Mouse (Mus musculus) spleen, embryonic (tissue): ENCODE measurements around the gene Tmem212.
"Not testable (repeated sequence)": the region's sequence is repeated elsewhere in the genome, so short reads cannot be mapped to it uniquely, and the experiment has no call there.

ENCODE experiments used
- CTCF ChIA-PET: fragments of 350-600 bp; sonication (Branson Sonifier 250); formaldehyde crosslinking; loops from one replicate; lab custom pipeline; 2022; lab: Charles Lee

Tmem212 gene

GRCm38 (mm10) chr3:27896318-27896892 is at the start of gene Tmem212:
Tmem212 (minus strand) TSS chr3:27896368.
- CTCF ChIA-PET, result no interaction called here

DNA sequence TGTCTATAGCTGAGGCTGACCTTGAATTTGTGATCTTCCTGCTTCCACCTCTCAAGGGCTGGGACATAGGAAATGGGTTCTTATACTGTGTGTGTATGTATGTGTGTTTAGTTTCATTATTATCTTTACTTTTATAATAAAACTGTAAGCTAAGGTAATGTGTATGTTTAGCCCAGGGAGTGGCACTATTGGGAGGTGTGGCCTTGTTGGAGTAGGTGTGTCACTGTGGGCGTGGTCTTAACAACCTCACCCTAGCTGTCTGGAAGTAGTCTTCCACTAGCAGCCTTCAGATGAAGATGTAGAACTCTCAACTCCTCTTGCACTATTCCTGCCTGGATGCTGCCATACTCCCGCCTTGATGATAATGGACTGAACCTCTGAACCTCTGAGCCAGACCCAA is 49.2 kb upstream of the Tmem212 start:
- CTCF ChIA-PET, result not testable (repeated sequence)

DNA sequence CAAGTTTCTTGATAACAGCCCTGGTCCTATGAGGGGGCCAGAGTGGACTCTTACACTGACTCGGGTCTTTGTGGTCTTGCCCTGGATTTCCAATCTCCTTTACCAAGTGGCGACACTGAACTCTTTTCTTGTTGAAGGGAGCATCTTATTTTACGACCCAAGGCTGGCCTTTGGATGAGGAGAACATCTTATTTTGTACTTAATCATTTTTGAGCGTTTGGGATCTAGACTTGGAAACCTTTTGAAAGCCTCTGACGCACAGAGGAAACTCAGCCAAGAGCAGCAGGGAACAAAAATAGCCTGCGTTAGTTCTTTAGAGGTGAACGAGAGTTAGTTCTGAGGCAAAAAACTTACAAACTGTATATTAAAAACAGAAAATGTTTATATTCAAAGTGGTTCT is 46.8 kb upstream of the Tmem212 start:
- CTCF ChIA-PET, result no interaction called here

DNA sequence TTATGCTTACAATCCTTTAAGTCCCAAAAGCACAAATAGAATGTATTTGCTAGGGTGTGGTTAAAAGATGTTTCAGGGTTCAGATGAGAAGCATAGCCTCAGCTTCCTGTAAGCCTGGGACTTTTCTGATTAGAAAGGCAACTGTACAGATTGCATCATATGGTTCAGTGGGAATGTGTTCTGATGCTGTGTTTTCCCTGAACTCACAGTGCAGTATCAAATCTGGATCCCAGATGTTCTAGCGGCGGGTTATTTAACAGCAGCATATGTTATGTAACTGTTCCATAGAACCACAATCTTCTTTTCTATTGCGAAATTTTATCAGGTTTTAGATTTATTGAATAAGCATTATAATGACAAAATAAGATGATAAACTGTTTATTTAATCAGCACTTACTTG is 45.5 kb upstream of the Tmem212 start:
- CTCF ChIA-PET, result no interaction called here

- CTCF ChIA-PET, result no interaction called here
Measured at GRCm38 (mm10) chr3:27938381-27939323, 42.5 kb upstream of the Tmem212 start, which contains the start of gene Pld1. Pld1 (plus strand) TSS chr3:27938695.

DNA sequence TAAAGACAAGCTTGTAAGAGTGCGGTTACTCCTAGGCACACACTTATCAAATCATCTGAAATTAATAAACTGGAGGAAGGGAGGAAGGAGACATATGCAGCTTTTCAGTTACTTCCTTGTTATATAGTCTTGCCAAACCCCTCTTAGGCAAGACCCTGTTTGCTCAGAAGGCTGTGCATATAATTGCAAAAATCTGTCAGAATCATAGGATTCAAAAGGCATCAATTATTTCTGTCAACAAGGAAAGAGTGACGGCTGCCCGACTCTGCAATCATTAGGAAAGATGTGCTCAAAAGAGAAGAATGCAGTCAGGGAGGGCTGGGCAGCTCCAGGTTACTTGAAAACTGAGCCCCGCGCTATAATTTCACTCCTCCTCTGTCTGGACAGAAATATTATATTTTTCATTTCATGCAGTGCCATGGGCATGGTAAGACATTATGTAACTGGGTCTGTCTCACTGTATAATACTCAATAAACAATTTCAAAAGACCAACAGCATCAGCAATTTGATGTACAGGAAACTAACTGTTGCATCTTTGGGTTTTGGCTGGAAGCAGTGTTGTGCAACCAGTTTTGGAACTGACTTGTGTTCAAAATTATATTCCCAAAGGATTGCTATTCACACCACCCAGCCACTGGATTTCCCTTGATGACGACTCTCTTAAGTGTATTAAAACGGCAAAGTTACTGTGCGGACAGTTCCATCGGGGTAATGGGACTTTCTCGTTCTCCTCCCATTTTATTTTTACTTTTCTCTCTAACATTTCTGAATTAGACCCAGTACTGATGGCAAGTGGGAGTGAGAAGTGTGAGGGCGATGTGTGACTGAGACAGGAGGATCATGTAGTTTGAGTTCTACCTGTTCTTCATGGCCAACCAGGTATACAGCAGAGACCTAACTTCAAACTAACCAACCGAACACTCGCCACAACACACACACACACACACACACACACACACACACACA is 41.3 kb upstream of the Tmem212 start:
- CTCF ChIA-PET, result no interaction called here

- CTCF ChIA-PET, result no interaction called here
Measured at GRCm38 (mm10) chr3:27936731-27937130, 40.6 kb upstream of the Tmem212 start.

- CTCF ChIA-PET, result no interaction called here
Measured at GRCm38 (mm10) chr3:27935644-27936043, 39.5 kb upstream of the Tmem212 start.

GRCm38 (mm10) chr3:27932391-27932790 is 36.2 kb upstream of the Tmem212 start:
- CTCF ChIA-PET, result no interaction called here

DNA sequence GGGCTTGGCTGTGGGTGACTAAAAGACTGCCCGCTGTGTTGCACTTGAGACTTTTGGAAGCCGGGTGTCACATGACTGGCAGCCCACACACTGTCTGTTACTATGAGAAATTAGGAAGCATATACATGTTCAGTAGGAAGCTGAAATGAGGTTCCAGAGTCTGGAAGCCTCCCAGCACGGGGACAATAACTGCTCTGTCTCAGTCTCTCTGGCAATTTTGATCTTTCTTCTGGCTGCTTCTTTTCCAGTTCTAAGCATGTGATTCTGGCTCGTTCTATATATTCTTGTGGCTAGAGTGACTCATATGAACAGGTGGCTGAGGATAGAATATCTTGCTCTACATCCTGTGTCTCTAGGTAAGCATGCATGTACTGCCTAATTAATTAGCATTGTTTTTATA is 33.1 kb upstream of the Tmem212 start:
- CTCF ChIA-PET, result no interaction called here

DNA sequence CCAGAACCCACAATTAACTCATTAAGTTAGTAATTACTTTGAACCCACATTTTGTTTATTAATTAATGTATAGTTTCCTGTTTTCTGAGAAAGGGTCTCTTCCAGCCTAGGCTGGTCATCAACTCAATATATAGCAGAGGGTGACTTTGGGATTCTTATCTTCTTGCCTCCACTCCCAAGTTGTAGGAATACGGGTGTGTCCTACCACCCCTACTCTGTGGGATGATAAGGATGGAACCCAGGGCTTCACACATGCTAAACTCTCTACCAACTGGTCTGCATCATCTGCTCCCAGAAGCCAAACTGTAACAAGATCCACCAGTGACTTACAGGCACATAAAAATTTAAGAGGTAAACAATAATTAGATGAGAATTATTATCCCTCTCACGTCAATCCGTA is 27.9 kb upstream of the Tmem212 start:
- CTCF ChIA-PET, result no interaction called here

DNA sequence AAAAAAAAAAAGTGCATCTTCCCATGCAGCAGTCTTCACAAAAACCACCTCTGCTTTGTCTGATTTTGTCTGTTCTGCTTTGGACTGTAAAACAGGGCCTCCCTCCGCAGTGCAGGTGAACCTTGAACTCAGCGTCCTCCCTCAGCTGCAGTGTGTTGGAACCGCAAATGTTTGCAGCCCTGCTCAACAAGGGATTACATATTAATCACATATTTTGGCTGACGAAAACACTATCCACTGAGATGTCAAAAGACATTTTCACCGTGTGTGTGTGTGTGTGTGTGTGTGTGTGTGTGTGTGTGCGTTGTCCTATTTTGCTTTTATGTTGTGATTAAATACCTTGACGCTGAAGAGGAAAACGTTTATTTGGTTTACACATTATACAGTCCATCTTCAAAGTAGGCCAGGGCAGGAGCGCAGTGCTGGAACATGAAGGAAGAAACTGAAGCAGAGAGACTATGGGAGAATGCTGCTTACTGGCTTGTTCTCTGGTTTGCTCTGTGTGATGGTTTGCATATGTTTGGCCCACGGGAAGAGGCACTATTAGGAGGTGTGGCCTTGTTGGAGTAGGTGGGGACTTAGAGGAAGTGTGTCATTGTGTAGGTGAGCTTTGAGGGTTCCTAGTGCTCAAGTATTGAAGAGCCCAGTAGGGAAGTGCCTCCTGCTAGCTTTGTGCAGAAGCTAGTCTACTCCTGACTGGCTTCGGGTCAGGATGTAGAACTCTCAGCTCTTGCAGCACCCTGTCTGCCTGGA is 25.3 kb upstream of the Tmem212 start:
- CTCF ChIA-PET, result no interaction called here

DNA sequence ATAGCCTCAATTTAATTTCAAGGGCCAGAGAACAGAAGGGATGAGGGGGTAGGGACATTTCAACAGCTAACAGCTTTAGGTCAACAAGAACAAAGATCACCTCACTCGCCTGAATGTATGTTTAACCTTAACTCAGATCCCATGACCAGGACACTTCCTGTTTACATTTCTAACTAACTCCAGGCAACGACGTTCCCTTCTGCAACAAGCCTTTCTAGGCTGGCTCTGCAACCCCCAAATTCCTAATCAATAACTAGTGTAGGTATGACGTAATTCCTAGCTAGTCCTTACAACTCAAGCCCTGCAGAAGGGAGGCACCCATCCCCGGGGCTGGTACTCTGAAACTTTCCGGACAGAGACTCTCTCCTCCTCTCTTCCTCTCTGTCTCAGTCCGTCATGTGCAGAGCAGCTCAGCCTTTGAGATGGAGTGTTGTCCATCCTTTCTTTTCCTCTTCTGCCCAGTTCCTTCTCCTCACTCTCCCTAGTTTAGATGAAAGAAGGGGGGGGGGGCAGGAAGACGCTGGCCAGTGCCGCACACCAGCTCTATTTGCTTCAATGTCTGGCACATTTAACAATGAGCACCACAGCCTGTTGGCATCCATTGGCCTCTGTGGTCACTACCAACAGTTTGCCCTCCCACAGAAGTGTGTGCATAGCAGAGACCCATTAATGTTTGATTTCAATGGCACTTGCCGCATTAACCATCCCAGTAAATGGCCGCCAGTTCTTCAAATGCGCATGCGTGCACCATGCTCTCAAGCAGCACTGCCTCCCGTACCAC is 22.7 kb upstream of the Tmem212 start:
- CTCF ChIA-PET, result no interaction called here

DNA sequence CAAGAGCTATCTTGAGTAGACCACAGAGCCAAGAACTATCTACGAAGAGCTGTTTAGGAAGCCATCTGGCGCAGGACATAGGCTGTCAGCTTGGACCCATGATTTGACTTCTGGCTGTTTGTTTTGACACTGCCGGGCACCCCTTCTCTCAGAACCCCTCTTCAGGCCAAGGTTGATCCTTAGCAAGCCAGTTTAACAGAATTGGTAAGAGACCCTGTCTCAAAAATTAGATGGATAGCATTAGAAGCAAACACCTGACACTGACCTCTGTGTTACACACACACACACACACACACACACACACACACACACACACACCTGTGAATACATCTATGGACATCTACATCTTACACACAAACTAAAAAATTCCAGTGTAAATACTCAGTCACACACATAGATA is 12.8 kb upstream of the Tmem212 start:
- CTCF ChIA-PET, result interaction anchor here (0.7 kb wide), 1 partner anchor 1229 kb away, joined by 11 read pairs; no protein-coding TSS in a partner anchor

DNA sequence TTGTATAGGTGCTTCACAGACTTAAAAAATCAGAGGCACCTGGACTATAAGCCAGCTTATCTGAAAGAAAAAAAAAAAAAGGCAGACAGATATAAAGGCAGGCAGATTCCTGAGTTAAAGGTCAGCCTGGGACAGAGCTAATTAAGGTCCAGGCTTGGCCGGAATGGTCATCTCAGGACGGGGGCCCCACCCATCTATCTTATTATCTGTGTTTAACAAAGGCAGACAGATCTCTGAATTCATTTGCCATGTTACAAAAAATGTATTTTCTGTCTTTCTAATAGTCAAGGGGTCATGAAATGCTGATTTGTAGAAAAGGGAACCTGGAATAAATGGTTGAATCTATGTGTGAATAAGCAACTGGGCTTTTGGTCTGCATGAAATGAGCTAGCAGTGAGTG is 12.1 kb upstream of the Tmem212 start:
- CTCF ChIA-PET, result interaction anchor here (0.7 kb wide), 1 partner anchor 1228 kb away, joined by 11 read pairs; no protein-coding TSS in a partner anchor

DNA sequence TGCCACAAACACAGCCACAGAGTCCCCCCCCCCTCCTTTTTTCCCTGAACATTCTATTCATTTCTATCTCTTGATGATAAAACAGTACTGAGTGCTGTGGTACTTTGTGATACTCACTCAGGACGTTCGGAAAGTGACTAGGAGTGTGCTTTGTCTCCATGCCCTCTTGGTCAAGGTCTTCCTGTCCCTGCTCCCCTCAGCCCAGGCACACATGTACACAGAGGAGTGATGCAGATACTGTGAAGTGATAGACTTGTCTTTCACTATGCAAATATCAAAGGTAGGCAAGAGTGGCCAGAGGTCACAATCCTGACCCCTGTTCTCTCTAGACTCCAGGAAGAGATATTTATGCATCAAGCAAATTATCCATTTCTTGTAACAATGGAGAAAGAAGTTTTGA is 11.1 kb upstream of the Tmem212 start:
- CTCF ChIA-PET, result no interaction called here

DNA sequence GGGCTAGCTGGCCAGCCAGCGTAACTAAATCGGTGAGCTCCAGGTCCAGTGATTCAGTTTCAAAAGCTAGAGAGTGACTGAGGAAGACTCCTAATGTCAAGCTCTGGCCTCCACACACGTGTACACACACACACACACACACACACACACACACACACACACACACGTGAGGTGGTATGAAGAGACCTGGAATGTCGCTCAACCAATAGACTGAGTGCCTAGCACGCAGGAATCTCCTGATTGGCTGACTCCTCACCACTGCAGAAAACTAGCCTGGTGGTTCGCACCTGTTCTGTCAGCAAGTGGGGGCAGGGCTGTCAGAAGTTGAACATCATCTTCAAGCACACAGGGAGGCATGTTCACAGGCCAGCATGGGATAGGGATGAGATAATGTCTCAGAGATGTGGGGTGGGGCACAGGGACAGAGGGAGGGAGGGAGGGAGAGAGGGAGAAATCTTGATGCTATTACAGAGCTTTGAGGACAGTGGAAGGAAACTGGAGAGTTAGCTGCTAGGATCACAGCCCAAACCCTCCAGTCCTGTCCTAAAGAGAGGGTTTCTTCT is 10.6 kb upstream of the Tmem212 start:
- CTCF ChIA-PET, result no interaction called here

DNA sequence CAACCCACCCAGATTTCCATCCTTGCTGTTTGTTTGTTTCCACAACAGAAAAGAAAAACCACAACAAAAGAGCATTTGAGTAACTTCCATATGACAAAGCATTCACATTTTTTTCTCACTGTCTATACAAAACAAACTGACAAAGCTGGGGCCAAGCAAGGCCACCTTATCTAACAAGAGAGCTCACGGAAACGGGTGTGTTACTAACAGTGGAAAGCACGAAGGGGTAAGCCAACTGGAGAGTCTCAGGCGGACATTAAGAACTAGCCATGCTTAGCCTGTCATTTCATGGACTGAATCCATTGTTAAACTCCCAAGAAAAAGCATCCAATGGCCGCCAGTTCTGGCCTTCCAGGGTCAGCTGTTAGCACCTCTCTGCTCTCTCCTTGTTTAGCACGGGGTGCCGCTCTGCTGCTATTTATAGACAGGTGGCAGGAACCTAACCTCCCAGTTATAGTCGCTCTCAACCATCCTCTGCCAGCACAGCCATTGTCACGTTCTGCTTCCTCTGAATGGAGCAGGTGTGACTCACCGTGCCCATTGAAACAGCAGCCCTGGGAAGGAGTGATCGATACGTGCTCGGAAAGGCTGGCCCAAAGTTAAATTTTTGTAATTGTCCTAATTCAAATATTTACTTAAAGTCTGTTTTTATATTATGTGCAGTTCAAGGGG is 8.6 kb upstream of the Tmem212 start:
- CTCF ChIA-PET, result no interaction called here

- CTCF ChIA-PET, result no interaction called here
Measured at GRCm38 (mm10) chr3:27901846-27902245, 5.7 kb upstream of the Tmem212 start.
